Mouse (Mus musculus): ENCODE results near the gene Ahcyl2. TPM values are rescaled to one million over a fixed set of nuclear protein-coding genes. Genes with fewer than 3 reads are reported as not detected.
A peak's percentile ranks its signal among the peaks of the same experiment; 100 is the strongest.

Ahcyl2 gene
- polyA plus RNA-seq, 1 experiment from 2014 or later: 7.9 TPM

GRCm38 (mm10) chr6:29917383-29917720 is 149.5 kb downstream of the Ahcyl2 start:
- Histone ChIP-seq H3K27ac (ENCODE audit: low read length) (no peak overlapping the region), H3K36me3 (ENCODE audit: control insufficient read depth, insufficient read depth, low read length) (no peaks in the 10 kb centered on the region), H3K9ac (ENCODE audit: low read length) (peak overlapping the region; percentile 70), H3K4me1 (replicated peaks; ENCODE audit: control insufficient read depth, insufficient read depth, low read length) (peaks cover 8% of the 10 kb centered on the region), H3K9me3 (ENCODE audit: control insufficient read depth, low read length) (no peaks in the 10 kb centered on the region), H3K27me3 (ENCODE audit: control insufficient read depth, insufficient read depth, low read depth, low read length) (peaks cover 7% of the 10 kb centered on the region), H3K4me3 (ENCODE audit: low read length) (peak overlapping the region; percentile 80), H3K4me2 (ENCODE audit: low read depth, low read length) (peak overlapping the region; percentile 100)
- ATAC-seq (ENCODE audit: low read depth): peak; percentile 75
- WGBS: 2% methylated on average over 21 of the region's 21 CpGs

GRCm38 (mm10) chr6:29917947-29918346 is 150.1 kb downstream of the Ahcyl2 start:
- Histone ChIP-seq H3K4me1 (replicated peaks; ENCODE audit: control insufficient read depth, insufficient read depth, low read length) (peaks cover 8% of the 10 kb centered on the region), H3K4me3 (ENCODE audit: low read length) (no peak overlapping the region), H3K9me3 (ENCODE audit: control insufficient read depth, low read length) (no peaks in the 10 kb centered on the region), H3K36me3 (ENCODE audit: control insufficient read depth, insufficient read depth, low read length) (no peaks in the 10 kb centered on the region), H3K27me3 (ENCODE audit: control insufficient read depth, insufficient read depth, low read depth, low read length) (peaks cover 7% of the 10 kb centered on the region), H3K4me2 (ENCODE audit: low read depth, low read length) (no peak overlapping the region; the same call in 1 of the 2 replicates), H3K27ac (ENCODE audit: low read length) (no peak overlapping the region), H3K9ac (ENCODE audit: low read length) (no peak overlapping the region)
- WGBS: 48% methylated on average over 4 of the region's 4 CpGs
- ATAC-seq (ENCODE audit: low read depth): no peak

- no peaks in the 10 kb centered on the region for H3K4me1 ChIP-seq (replicated peaks; ENCODE audit: control insufficient read depth, insufficient read depth, low read length)
- 72% methylated on average over 4 of the region's 4 CpGs for WGBS
- no peak overlapping the region for H3K4me3 ChIP-seq (ENCODE audit: low read length)
- H3K9ac ChIP-seq (ENCODE audit: low read length): no peak overlapping the region
- no peak overlapping the region for H3K27ac ChIP-seq (ENCODE audit: low read length)
- peaks cover 3% of the 10 kb centered on the region; the same call in 1 of the 2 replicates for H3K27me3 ChIP-seq (ENCODE audit: control insufficient read depth, insufficient read depth, low read depth, low read length)
- no peak overlapping the region for H3K4me2 ChIP-seq (ENCODE audit: low read depth, low read length)
- no peaks in the 10 kb centered on the region for H3K36me3 ChIP-seq (ENCODE audit: control insufficient read depth, insufficient read depth, low read length)
- no peaks in the 10 kb centered on the region for H3K9me3 ChIP-seq (ENCODE audit: control insufficient read depth, low read length)
- no peak for ATAC-seq (ENCODE audit: low read depth)
Measured at GRCm38 (mm10) chr6:29923501-29923900, 155.7 kb downstream of the Ahcyl2 start.

- no peak overlapping the region for H3K9ac ChIP-seq (ENCODE audit: low read length)
- H3K4me1 ChIP-seq (replicated peaks; ENCODE audit: control insufficient read depth, insufficient read depth, low read length): no peaks in the 10 kb centered on the region
- H3K27me3 ChIP-seq (ENCODE audit: control insufficient read depth, insufficient read depth, low read depth, low read length): no peaks in the 10 kb centered on the region
- ATAC-seq (ENCODE audit: low read depth): no peak
- H3K4me2 ChIP-seq (ENCODE audit: low read depth, low read length): no peak overlapping the region
- H3K4me3 ChIP-seq (ENCODE audit: low read length): no peak overlapping the region
- H3K27ac ChIP-seq (ENCODE audit: low read length): no peak overlapping the region
- 71% methylated on average over 6 of the region's 6 CpGs for WGBS
- H3K9me3 ChIP-seq (ENCODE audit: control insufficient read depth, low read length): no peaks in the 10 kb centered on the region
- no peaks in the 10 kb centered on the region for H3K36me3 ChIP-seq (ENCODE audit: control insufficient read depth, insufficient read depth, low read length)
Measured at GRCm38 (mm10) chr6:29925594-29926219, 157.9 kb downstream of the Ahcyl2 start.

- H3K36me3 ChIP-seq (ENCODE audit: control insufficient read depth, insufficient read depth, low read length): no peaks in the 10 kb centered on the region
- H3K4me1 ChIP-seq (replicated peaks; ENCODE audit: control insufficient read depth, insufficient read depth, low read length): no peaks in the 10 kb centered on the region
- H3K4me2 ChIP-seq (ENCODE audit: low read depth, low read length): no peak overlapping the region
- no peaks in the 10 kb centered on the region for H3K9me3 ChIP-seq (ENCODE audit: control insufficient read depth, low read length)
- no peak overlapping the region for H3K4me3 ChIP-seq (ENCODE audit: low read length)
- no peaks in the 10 kb centered on the region for H3K27me3 ChIP-seq (ENCODE audit: control insufficient read depth, insufficient read depth, low read depth, low read length)
- no peak overlapping the region for H3K9ac ChIP-seq (ENCODE audit: low read length)
- no peak for ATAC-seq (ENCODE audit: low read depth)
- H3K27ac ChIP-seq (ENCODE audit: low read length): no peak overlapping the region
Measured at GRCm38 (mm10) chr6:29930087-29930486, 162.3 kb downstream of the Ahcyl2 start.

GRCm38 (mm10) chr6:29930665-29931064 is 162.9 kb downstream of the Ahcyl2 start:
- no peak overlapping the region for H3K4me3 ChIP-seq (ENCODE audit: low read length)
- H3K9me3 ChIP-seq (ENCODE audit: control insufficient read depth, low read length): no peaks in the 10 kb centered on the region
- no peaks in the 10 kb centered on the region for H3K36me3 ChIP-seq (ENCODE audit: control insufficient read depth, insufficient read depth, low read length)
- H3K27ac ChIP-seq (ENCODE audit: low read length): no peak overlapping the region
- H3K4me1 ChIP-seq (replicated peaks; ENCODE audit: control insufficient read depth, insufficient read depth, low read length): no peaks in the 10 kb centered on the region
- no peak overlapping the region for H3K9ac ChIP-seq (ENCODE audit: low read length)
- WGBS: 69% methylated on average over 6 of the region's 6 CpGs
- H3K27me3 ChIP-seq (ENCODE audit: control insufficient read depth, insufficient read depth, low read depth, low read length): no peaks in the 10 kb centered on the region
- no peak for ATAC-seq (ENCODE audit: low read depth)
- no peak overlapping the region for H3K4me2 ChIP-seq (ENCODE audit: low read depth, low read length)

GRCm38 (mm10) chr6:29931181-29931580 is 163.4 kb downstream of the Ahcyl2 start:
- H3K4me1 ChIP-seq (replicated peaks; ENCODE audit: control insufficient read depth, insufficient read depth, low read length): no peaks in the 10 kb centered on the region
- WGBS: 87% methylated on average over 4 of the region's 4 CpGs
- H3K27me3 ChIP-seq (ENCODE audit: control insufficient read depth, insufficient read depth, low read depth, low read length): no peaks in the 10 kb centered on the region
- H3K9me3 ChIP-seq (ENCODE audit: control insufficient read depth, low read length): no peaks in the 10 kb centered on the region
- H3K4me3 ChIP-seq (ENCODE audit: low read length): no peak overlapping the region
- H3K36me3 ChIP-seq (ENCODE audit: control insufficient read depth, insufficient read depth, low read length): no peaks in the 10 kb centered on the region
- H3K9ac ChIP-seq (ENCODE audit: low read length): no peak overlapping the region
- no peak overlapping the region for H3K27ac ChIP-seq (ENCODE audit: low read length)
- ATAC-seq (ENCODE audit: low read depth): no peak
- no peak overlapping the region for H3K4me2 ChIP-seq (ENCODE audit: low read depth, low read length)

GRCm38 (mm10) chr6:29935741-29936140 is 167.9 kb downstream of the Ahcyl2 start:
- ATAC-seq (ENCODE audit: low read depth): no peak
- Histone ChIP-seq H3K27me3 (ENCODE audit: control insufficient read depth, insufficient read depth, low read depth, low read length) (no peaks in the 10 kb centered on the region), H3K9ac (ENCODE audit: low read length) (no peak overlapping the region), H3K36me3 (ENCODE audit: control insufficient read depth, insufficient read depth, low read length) (no peaks in the 10 kb centered on the region), H3K27ac (ENCODE audit: low read length) (no peak overlapping the region), H3K4me1 (replicated peaks; ENCODE audit: control insufficient read depth, insufficient read depth, low read length) (no peaks in the 10 kb centered on the region), H3K4me3 (ENCODE audit: low read length) (no peak overlapping the region), H3K9me3 (ENCODE audit: control insufficient read depth, low read length) (no peaks in the 10 kb centered on the region), H3K4me2 (ENCODE audit: low read depth, low read length) (no peak overlapping the region)
- 94% methylated on average over 1 of the region's 1 CpGs for WGBS

GRCm38 (mm10) chr6:29940428-29940827 is 172.6 kb downstream of the Ahcyl2 start:
- Histone ChIP-seq H3K9ac (ENCODE audit: low read length) (no peak overlapping the region), H3K4me1 (replicated peaks; ENCODE audit: control insufficient read depth, insufficient read depth, low read length) (no peaks in the 10 kb centered on the region), H3K27me3 (ENCODE audit: control insufficient read depth, insufficient read depth, low read depth, low read length) (no peaks in the 10 kb centered on the region), H3K9me3 (ENCODE audit: control insufficient read depth, low read length) (no peaks in the 10 kb centered on the region), H3K4me3 (ENCODE audit: low read length) (no peak overlapping the region), H3K27ac (ENCODE audit: low read length) (no peak overlapping the region), H3K4me2 (ENCODE audit: low read depth, low read length) (no peak overlapping the region), H3K36me3 (ENCODE audit: control insufficient read depth, insufficient read depth, low read length) (no peaks in the 10 kb centered on the region)
- no peak for ATAC-seq (ENCODE audit: low read depth)
- WGBS: 53% methylated on average over 4 of the region's 4 CpGs

GRCm38 (mm10) chr6:29941036-29941435 is 173.2 kb downstream of the Ahcyl2 start:
- Histone ChIP-seq H3K4me3 (ENCODE audit: low read length) (no peak overlapping the region), H3K9me3 (ENCODE audit: control insufficient read depth, low read length) (no peaks in the 10 kb centered on the region), H3K4me2 (ENCODE audit: low read depth, low read length) (no peak overlapping the region), H3K36me3 (ENCODE audit: control insufficient read depth, insufficient read depth, low read length) (no peaks in the 10 kb centered on the region), H3K27me3 (ENCODE audit: control insufficient read depth, insufficient read depth, low read depth, low read length) (no peaks in the 10 kb centered on the region), H3K4me1 (replicated peaks; ENCODE audit: control insufficient read depth, insufficient read depth, low read length) (no peaks in the 10 kb centered on the region), H3K9ac (ENCODE audit: low read length) (no peak overlapping the region), H3K27ac (ENCODE audit: low read length) (no peak overlapping the region)
- no peak for ATAC-seq (ENCODE audit: low read depth)
- WGBS: 66% methylated on average over 2 of the region's 2 CpGs
